Mouse (Mus musculus) embryo, embryonic 11 days (tissue): ENCODE data around the gene Bex6.
"Not testable (repeated sequence)": the region's sequence is repeated elsewhere in the genome, so short reads cannot be mapped to it uniquely, and the experiment has no call there.

Experiments used
- DNase-seq: peaks from one replicate; pipeline ENCODE4 v3.0.0-alpha.2; 2015

Gene Bex6

GRCm38 (mm10) chr16:32174340-32175005, 5.2 kb upstream of the Bex6 start:
- DNase-seq, result no peak

- no peak for DNase-seq
These were observed 4.6 kb upstream of the Bex6 start for GRCm38 (mm10) chr16:32175029-32175428.

GRCm38 (mm10) chr16:32176896-32177686, 2.5 kb upstream of the Bex6 start:
- DNase-seq, result no peak

GRCm38 (mm10) chr16:32186056-32186455, 6.4 kb downstream of the Bex6 start:
- DNase-seq, result no peak

- no peak for DNase-seq
These were observed 9.5 kb downstream of the Bex6 start for GRCm38 (mm10) chr16:32189109-32189508.

- no peak for DNase-seq
These were observed 10.4 kb downstream of the Bex6 start for GRCm38 (mm10) chr16:32190011-32190441.

- peak; percentile 68 for DNase-seq
These were observed 20.8 kb downstream of the Bex6 start for GRCm38 (mm10) chr16:32200256-32201003.

GRCm38 (mm10) chr16:32201004-32201325, 21.3 kb downstream of the Bex6 start:
- no peak for DNase-seq

- DNase-seq, result no peak
These were observed 23.1 kb downstream of the Bex6 start for GRCm38 (mm10) chr16:32202681-32203080.

GRCm38 (mm10) chr16:32204902-32205301, 25.3 kb downstream of the Bex6 start:
- DNase-seq, result peak; percentile 7

- DNase-seq, result no peak
These were observed 34.5 kb downstream of the Bex6 start for GRCm38 (mm10) chr16:32214156-32214555.

- no peak for DNase-seq
These were observed 35.4 kb downstream of the Bex6 start for GRCm38 (mm10) chr16:32214804-32215576.

- DNase-seq, result no peak
These were observed 42.2 kb downstream of the Bex6 start for GRCm38 (mm10) chr16:32221803-32222202.

GRCm38 (mm10) chr16:32222399-32222798, 42.8 kb downstream of the Bex6 start:
- DNase-seq, result no peak

- not testable (repeated sequence) for DNase-seq
These were observed 52.4 kb downstream of the Bex6 start for GRCm38 (mm10) chr16:32232050-32232449.
